Mouse (Mus musculus): ENCODE results near the gene Agfg2.

DNA sequence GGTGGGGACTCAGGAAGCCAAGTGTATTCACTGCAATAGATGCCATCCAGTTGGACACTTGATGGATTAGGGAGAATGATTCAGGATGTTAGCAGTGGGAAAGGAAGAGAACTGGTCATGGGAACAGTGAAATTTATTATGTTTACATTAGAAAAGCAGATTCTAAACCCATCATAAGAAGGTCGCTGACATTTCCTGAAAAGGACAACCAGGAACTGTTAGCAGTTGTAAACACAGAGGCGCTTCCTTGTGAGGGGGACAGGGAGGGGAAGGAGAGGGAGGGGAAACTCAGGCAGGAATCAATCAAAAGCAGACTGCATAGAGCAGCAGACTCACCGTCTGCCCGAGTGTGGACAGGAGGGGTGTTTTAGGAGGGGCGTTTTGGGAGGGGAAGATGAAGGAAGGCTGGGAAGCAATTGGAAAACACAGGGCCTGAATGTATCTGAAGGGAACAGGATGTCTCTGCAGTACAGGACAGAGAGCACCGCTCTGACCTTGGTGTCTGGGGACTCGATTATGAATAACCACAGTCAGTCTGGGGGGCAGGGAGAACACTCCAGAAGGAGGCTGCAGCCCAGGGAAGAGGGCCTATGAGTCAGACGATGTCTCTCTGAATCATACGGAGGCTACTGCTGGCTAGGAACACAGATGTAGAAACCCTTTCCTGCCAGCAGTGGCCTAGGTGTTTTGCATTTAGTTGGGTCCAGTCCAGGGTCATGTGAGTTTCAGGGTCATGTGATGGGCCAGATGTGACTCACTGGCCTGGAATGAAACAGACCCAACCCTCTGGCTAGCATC, 12.9 kb downstream of the Agfg2 start:
- TF ChIP-seq POLR2A (IDR thresholded peaks at IDR 0.05; ENCODE audit: low read depth, low read length) (no peak), CTCF (IDR thresholded peaks at IDR 0.05; ENCODE audit: extremely low read depth, insufficient read depth, insufficient read length, insufficient replicate concordance) (no peak)
